Mouse (Mus musculus): ENCODE measurements at regions not wholly inside any gene's neighbourhood (a gene's known extent, or its start where the extent isn't known, plus 50 kb on each side); places are given as distances from the start of the nearest gene placed in this dataset.

- TF ChIP-seq EP300 (IDR thresholded peaks at IDR 0.05; ENCODE audit: low read depth) (no peak), CTCF (IDR thresholded peaks at IDR 0.05; ENCODE audit: low read depth) (no peak)
Observed at GRCm38 (mm10) chr2:106078591-106078990, 75.2 kb upstream of the Dnajc24 start.

Measured in liver, postnatal 0 days (tissue).